Mouse (Mus musculus): ENCODE measurements around the gene Toe1.
A peak's percentile ranks its signal among the peaks of the same experiment; 100 is the strongest.
"Not testable (repeated sequence)": the region's sequence is repeated elsewhere in the genome, so short reads cannot be mapped to it uniquely, and the experiment has no call there.

The Toe1 gene

GRCm38 (mm10) chr4:116807197-116808129 is at the start of gene Toe1, which contains the start of gene Mutyh:
TSS of gene Toe1 (minus strand) at chr4:116807640.
TSS of gene Mutyh (plus strand) at chr4:116807723.
- peak; percentile 97 for DNase-seq (ENCODE audit: low read depth, low spot score)
- H3K27me3 ChIP-seq (ENCODE audit: control insufficient read depth, insufficient read depth, low read length, poor library complexity, severe bottlenecking) = no peaks in the 10 kb centered on the region
- peaks cover 11% of the 10 kb centered on the region for H3K36me3 ChIP-seq (ENCODE audit: control insufficient read depth, insufficient read depth, low read length, poor library complexity, severe bottlenecking)

DNA sequence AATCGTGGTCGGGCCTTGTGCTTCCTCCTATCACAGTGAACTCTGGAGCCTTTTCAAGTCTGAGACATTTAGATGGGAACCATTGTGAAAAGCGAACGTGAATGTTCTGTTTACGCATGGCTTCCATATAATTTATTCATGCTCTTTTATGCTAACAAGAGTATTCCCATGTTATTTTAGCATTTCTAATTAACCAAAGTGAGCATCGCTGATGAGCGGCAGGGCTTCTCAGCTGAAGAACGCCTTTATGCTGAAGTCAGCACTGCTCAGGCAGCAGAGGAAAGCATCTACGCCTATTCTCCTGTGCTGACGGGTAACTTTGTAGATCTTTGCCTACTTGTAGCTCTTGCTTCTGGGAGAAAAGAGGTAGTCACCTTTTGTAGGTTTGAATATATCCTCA is 49.8 kb upstream of the Toe1 start:
- DNase-seq (ENCODE audit: low read depth, low spot score) = no peak
- no peaks in the 10 kb centered on the region for H3K36me3 ChIP-seq (ENCODE audit: control insufficient read depth, insufficient read depth, low read length, poor library complexity, severe bottlenecking)
- H3K27me3 ChIP-seq (ENCODE audit: control insufficient read depth, insufficient read depth, low read length, poor library complexity, severe bottlenecking) = no peaks in the 10 kb centered on the region

GRCm38 (mm10) chr4:116854286-116854685 is 46.8 kb upstream of the Toe1 start:
- DNase-seq (ENCODE audit: low read depth, low spot score) = no peak
- Histone ChIP-seq H3K36me3 (ENCODE audit: control insufficient read depth, insufficient read depth, low read length, poor library complexity, severe bottlenecking) (no peaks in the 10 kb centered on the region), H3K27me3 (ENCODE audit: control insufficient read depth, insufficient read depth, low read length, poor library complexity, severe bottlenecking) (no peaks in the 10 kb centered on the region)

- no peak for DNase-seq (ENCODE audit: low read depth, low spot score)
- H3K27me3 ChIP-seq (ENCODE audit: control insufficient read depth, insufficient read depth, low read length, poor library complexity, severe bottlenecking) = no peaks in the 10 kb centered on the region
- no peaks in the 10 kb centered on the region for H3K36me3 ChIP-seq (ENCODE audit: control insufficient read depth, insufficient read depth, low read length, poor library complexity, severe bottlenecking)
Measured at GRCm38 (mm10) chr4:116849901-116850300, 42.5 kb upstream of the Toe1 start.

DNA sequence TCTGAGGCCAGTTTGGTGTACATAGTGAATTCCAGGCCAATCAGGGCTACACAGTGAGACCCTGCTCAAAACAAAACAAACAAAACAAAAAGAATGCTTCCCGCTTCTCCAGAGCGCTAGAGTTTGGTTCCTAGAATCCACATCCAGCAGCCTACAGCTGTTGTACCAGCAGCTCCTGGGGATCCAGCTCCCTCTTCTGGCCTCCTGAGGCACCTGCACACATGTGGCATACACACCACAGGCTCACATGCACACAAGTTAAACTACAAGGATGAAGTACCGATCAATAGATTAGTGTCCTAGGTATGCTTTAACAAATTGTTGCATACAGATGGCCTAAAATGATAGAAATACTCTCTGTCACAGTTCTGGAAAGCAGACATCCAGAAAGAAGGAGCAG is 36.9 kb upstream of the Toe1 start:
- Histone ChIP-seq H3K27me3 (ENCODE audit: control insufficient read depth, insufficient read depth, low read length, poor library complexity, severe bottlenecking) (no peaks in the 10 kb centered on the region), H3K36me3 (ENCODE audit: control insufficient read depth, insufficient read depth, low read length, poor library complexity, severe bottlenecking) (no peaks in the 10 kb centered on the region)
- no peak for DNase-seq (ENCODE audit: low read depth, low spot score)

GRCm38 (mm10) chr4:116840841-116841240 is 33.4 kb upstream of the Toe1 start:
- Histone ChIP-seq H3K27me3 (ENCODE audit: control insufficient read depth, insufficient read depth, low read length, poor library complexity, severe bottlenecking) (no peaks in the 10 kb centered on the region), H3K36me3 (ENCODE audit: control insufficient read depth, insufficient read depth, low read length, poor library complexity, severe bottlenecking) (no peaks in the 10 kb centered on the region)
- no peak for DNase-seq (ENCODE audit: low read depth, low spot score)

DNA sequence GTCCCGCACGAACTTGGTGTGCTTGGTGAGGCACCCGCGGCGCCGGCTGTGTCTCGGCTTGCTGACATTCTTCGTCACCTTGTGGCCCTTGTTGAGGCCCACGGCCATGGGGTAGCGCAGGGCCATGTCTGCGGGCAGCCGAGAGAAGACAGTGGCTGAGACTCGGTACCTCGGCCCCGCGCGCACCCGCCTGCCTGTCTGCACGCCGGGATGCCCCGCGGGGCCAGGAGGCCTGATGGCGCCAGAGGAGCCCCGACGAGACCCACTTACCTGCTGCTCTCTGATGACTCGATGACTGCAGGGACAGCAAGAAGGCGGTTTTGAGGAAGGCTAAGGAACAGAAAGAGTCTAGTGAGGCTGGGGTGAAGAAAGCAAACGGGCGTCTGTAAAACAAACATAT is 32.7 kb upstream of the Toe1 start:
- H3K27me3 ChIP-seq (ENCODE audit: control insufficient read depth, insufficient read depth, low read length, poor library complexity, severe bottlenecking); DNase-seq (ENCODE audit: low read depth, low spot score); H3K36me3 ChIP-seq (ENCODE audit: control insufficient read depth, insufficient read depth, low read length, poor library complexity, severe bottlenecking): not testable (repeated sequence)

DNA sequence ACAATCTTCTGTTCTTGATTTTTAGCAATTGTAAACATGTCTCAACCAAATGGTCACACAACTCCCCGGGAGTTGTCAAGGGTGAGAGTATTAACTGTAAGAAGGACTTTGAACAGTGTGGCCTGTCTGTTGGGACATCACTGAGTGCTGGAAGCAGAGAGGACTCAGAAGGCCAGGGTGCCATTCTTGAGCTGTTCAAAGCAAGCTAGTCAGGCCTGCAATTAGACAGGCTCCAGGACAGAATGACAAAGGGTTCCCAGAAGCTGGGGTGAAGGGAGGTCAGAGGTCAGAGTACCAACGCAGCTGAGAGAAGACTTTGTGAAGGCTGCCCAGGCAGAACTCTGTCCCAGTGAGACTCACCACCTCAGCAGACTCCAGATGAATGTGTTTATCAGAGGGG is 31.6 kb upstream of the Toe1 start:
- no peak for DNase-seq (ENCODE audit: low read depth, low spot score)
- H3K27me3 ChIP-seq (ENCODE audit: control insufficient read depth, insufficient read depth, low read length, poor library complexity, severe bottlenecking) = no peaks in the 10 kb centered on the region
- no peaks in the 10 kb centered on the region for H3K36me3 ChIP-seq (ENCODE audit: control insufficient read depth, insufficient read depth, low read length, poor library complexity, severe bottlenecking)

GRCm38 (mm10) chr4:116830070-116830368 is 22.6 kb upstream of the Toe1 start:
- Histone ChIP-seq H3K27me3 (ENCODE audit: control insufficient read depth, insufficient read depth, low read length, poor library complexity, severe bottlenecking) (no peaks in the 10 kb centered on the region), H3K36me3 (ENCODE audit: control insufficient read depth, insufficient read depth, low read length, poor library complexity, severe bottlenecking) (no peaks in the 10 kb centered on the region)
- DNase-seq (ENCODE audit: low read depth, low spot score) = no peak

DNA sequence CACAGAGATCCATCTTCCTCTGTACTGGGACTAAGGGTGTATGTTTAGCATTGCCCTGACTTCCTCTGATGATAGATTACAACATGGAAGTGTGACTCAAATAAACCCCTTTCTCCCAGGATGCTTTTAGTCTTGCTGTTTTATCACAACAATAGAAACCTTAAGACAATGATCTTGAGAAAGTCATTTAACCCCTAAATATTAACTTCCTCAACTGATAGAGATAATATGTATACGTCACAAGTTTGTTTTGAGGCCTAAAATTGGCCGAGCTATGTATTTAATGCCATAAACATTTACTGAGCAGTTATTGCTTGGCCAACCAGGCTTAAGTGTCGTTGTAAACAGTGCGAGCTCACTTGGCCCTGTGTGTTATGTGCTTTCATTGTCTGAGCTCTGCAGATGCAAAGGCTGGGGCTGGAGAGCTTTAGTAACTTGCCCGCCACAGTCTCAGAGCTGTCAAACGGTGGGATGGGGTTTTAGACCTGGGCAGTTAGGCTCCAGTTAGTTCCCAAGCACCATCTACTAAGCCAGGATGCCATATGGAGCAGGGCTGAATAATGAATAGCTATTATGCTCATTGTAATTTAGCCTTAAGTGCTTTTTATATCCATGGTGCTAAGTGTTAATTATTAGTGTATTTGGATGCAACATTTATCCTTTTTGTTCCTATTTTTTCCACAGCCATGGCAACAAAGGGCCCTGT is 22.1 kb upstream of the Toe1 start:
- H3K27me3 ChIP-seq (ENCODE audit: control insufficient read depth, insufficient read depth, low read length, poor library complexity, severe bottlenecking) = no peaks in the 10 kb centered on the region
- DNase-seq (ENCODE audit: low read depth, low spot score) = no peak

GRCm38 (mm10) chr4:116827819-116828218 is 20.4 kb upstream of the Toe1 start:
- Histone ChIP-seq H3K36me3 (ENCODE audit: control insufficient read depth, insufficient read depth, low read length, poor library complexity, severe bottlenecking) (no peaks in the 10 kb centered on the region), H3K27me3 (ENCODE audit: control insufficient read depth, insufficient read depth, low read length, poor library complexity, severe bottlenecking) (no peaks in the 10 kb centered on the region)
- DNase-seq (ENCODE audit: low read depth, low spot score) = peak; percentile 84

More for the DNA sequence above, 22.1 kb upstream of the Toe1 start:
- H3K36me3 ChIP-seq (ENCODE audit: control insufficient read depth, insufficient read depth, low read length, poor library complexity, severe bottlenecking) = no peaks in the 10 kb centered on the region

GRCm38 (mm10) chr4:116824541-116825004 is 17.1 kb upstream of the Toe1 start:
- DNase-seq (ENCODE audit: low read depth, low spot score) = peak; percentile 64
- H3K27me3 ChIP-seq (ENCODE audit: control insufficient read depth, insufficient read depth, low read length, poor library complexity, severe bottlenecking) = no peaks in the 10 kb centered on the region
- H3K36me3 ChIP-seq (ENCODE audit: control insufficient read depth, insufficient read depth, low read length, poor library complexity, severe bottlenecking) = no peaks in the 10 kb centered on the region

- no peaks in the 10 kb centered on the region for H3K27me3 ChIP-seq (ENCODE audit: control insufficient read depth, insufficient read depth, low read length, poor library complexity, severe bottlenecking)
- H3K36me3 ChIP-seq (ENCODE audit: control insufficient read depth, insufficient read depth, low read length, poor library complexity, severe bottlenecking) = no peaks in the 10 kb centered on the region
- DNase-seq (ENCODE audit: low read depth, low spot score) = no peak
Measured at GRCm38 (mm10) chr4:116821694-116822016, 14.2 kb upstream of the Toe1 start, which contains the start of gene Hpdl. TSS of gene Hpdl (minus strand) at chr4:116821707.

DNA sequence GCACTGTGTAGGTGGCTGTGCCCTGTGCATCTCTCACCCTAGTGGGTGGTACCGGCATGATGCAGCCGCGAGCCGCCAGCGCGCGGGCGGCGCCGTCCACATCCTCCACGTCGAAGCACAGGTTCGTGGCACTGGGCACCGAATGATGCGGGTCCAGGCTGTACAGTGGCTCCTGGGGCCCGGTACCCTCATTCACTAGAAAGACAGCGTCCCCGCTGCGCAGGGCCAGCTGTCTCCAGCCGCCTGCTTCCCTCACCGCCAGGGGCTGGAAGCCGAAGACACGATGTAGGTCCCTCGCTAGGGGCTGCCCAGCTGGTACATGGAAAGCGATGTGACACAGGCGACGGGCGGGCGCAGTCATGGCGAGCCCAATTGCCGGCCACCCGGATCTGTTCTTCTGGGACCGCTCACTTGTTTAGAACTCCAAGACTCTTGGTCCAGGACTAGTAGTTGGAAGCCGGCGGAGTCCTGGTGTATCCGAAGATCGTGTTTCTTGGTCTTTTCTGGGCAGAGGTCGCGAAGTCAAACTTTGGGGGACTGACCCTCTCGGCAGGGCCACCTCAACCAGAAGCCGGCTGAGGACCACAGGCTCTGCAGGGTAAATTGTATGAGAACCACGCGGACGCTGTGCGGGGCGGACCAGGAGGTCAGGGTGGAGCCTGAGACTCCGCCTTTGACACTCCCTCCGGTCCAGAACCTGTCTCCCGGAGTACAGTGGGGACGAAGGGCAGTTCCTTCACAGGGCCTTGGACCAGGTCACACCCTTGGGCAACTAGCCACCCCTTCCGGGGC is 13.7 kb upstream of the Toe1 start:
- DNase-seq (ENCODE audit: low read depth, low spot score) = peak; percentile 51
- no peaks in the 10 kb centered on the region for H3K27me3 ChIP-seq (ENCODE audit: control insufficient read depth, insufficient read depth, low read length, poor library complexity, severe bottlenecking)
- H3K36me3 ChIP-seq (ENCODE audit: control insufficient read depth, insufficient read depth, low read length, poor library complexity, severe bottlenecking) = no peaks in the 10 kb centered on the region
